Comparison of ENCODE assay signal across 24 mouse cellular contexts in genomic region chr6:39610207-39610606, GRCm38 (mm10). TPM values are rescaled to one million over a fixed set of nuclear protein-coding genes. Genes with fewer than 3 reads are reported as not detected.
DNase-seq lines count a peak whose midpoint lies in the region; ATAC-seq and TF ChIP-seq lines count a peak whose summit lies in the region.
"Had no signal": no experiment of that assay in that cellular context is flagged by ENCODE, and none has a peak within 500 bp of the region (broad histone marks: within the 10 kb centered on the region; RNA-seq: fewer than 3 reads in every experiment).

No protein-coding gene starts in this region.

- no peaks in the 10 kb centered on the region for H3K27me3 ChIP-seq in liver, postnatal 0 days (ENCODE audit: insufficient read depth, low read length)
- H3K27me3 ChIP-seq in liver, embryonic 12.5 days (replicated peaks), result no peaks in the 10 kb centered on the region
- H3K27me3 ChIP-seq: limb, embryonic 13.5 days; megakaryocyte, embryonic 14.5 days had no signal

- H3K36me3 ChIP-seq in liver, postnatal 0 days (replicated peaks; ENCODE audit: insufficient read depth, low read length), result peaks cover 15% of the 10 kb centered on the region
- peaks cover 31% of the 10 kb centered on the region for H3K36me3 ChIP-seq in liver, embryonic 12.5 days

- no peaks in the 10 kb centered on the region for H3K9me3 ChIP-seq in liver, postnatal 0 days (ENCODE audit: low read length)
- H3K9me3 ChIP-seq in liver, embryonic 12.5 days (replicated peaks), result no peaks in the 10 kb centered on the region
- H3K9me3 ChIP-seq: hindbrain, embryonic 10.5 days; limb, embryonic 13.5 days; megakaryocyte, embryonic 14.5 days had no signal

- peak; percentile 23; the same call in 1 of the 2 replicates for TF ChIP-seq CTCF in gastrocnemius, adult 2 months (IDR thresholded peaks at IDR 0.05)
- TF ChIP-seq CTCF in liver, postnatal 0 days (IDR thresholded peaks at IDR 0.05; ENCODE audit: low read depth), result peak; percentile 19; the same call in 1 of the 2 replicates

- no peak for TF ChIP-seq EP300 in liver, postnatal 0 days (IDR thresholded peaks at IDR 0.05; ENCODE audit: low read depth)

- no peaks in the 10 kb centered on the region; the same call in 1 of the 2 replicates for H3K4me1 ChIP-seq in liver, postnatal 0 days (ENCODE audit: insufficient read depth)
- H3K4me1 ChIP-seq in liver, embryonic 12.5 days, result no peaks in the 10 kb centered on the region
- H3K4me1 ChIP-seq: hindbrain, embryonic 10.5 days; limb, embryonic 13.5 days had no signal

- WGBS in liver, postnatal 0 days (ENCODE audit: insufficient replicate concordance), result 75% methylated on average over 2 of the region's 2 CpGs
- WGBS in liver, embryonic 12.5 days (ENCODE audit: insufficient replicate concordance), result 78% methylated on average over 2 of the region's 2 CpGs

- no peak for DNase-seq in gastrocnemius, adult 2 months
- DNase-seq in gastrocnemius, postnatal 10 days, result no peak
- DNase-seq in liver, postnatal 0 days, result no peak
- peak; percentile 43 for DNase-seq in 416B (ENCODE audit: low read depth)
- DNase-seq in induced T-regulatory cell, adult 2 months (ENCODE audit: low read depth), result peak; percentile 27
- DNase-seq in ovary, postnatal 36 days (ENCODE audit: low spot score), result no peak
- DNase-seq: adrenal gland, postnatal 10 days; cerebellum, adult 11 months; cerebellum, postnatal 14 days; gastrocnemius, postnatal 14 days; heart, adult 18-20 months; kidney, adult 9 months; lung, postnatal 14 days; thymus, postnatal 36 days had no signal

- no peak overlapping the region for H3K9ac ChIP-seq in liver, postnatal 0 days (replicated peaks)
- H3K9ac ChIP-seq in liver, embryonic 12.5 days, result no peak overlapping the region
- H3K9ac ChIP-seq: limb, embryonic 13.5 days; liver, embryonic 14.5 days had no signal

- H3K4me3 ChIP-seq in gastrocnemius, adult 2 months, result no peak overlapping the region
- H3K4me3 ChIP-seq in liver, postnatal 0 days (ENCODE audit: low read depth, low read length), result no peak overlapping the region
- H3K4me3 ChIP-seq in liver, embryonic 12.5 days, result no peak overlapping the region
- H3K4me3 ChIP-seq: hindbrain, embryonic 10.5 days; limb, embryonic 13.5 days; megakaryocyte, embryonic 14.5 days had no signal

- H3K27ac ChIP-seq in gastrocnemius, adult 2 months, result no peak overlapping the region
- no peak overlapping the region for H3K27ac ChIP-seq in liver, postnatal 0 days (ENCODE audit: low read depth)
- no peak overlapping the region for H3K27ac ChIP-seq in liver, embryonic 12.5 days
- H3K27ac ChIP-seq: hindbrain, embryonic 10.5 days; limb, embryonic 13.5 days; liver, embryonic 14.5 days had no signal

- H3K4me2 ChIP-seq in liver, postnatal 0 days (ENCODE audit: low read depth, low read length), result no peak overlapping the region
- no peak overlapping the region for H3K4me2 ChIP-seq in liver, embryonic 12.5 days
- H3K4me2 ChIP-seq: limb, embryonic 13.5 days had no signal

- intact Hi-C loops in gastrocnemius, adult 2 months (cut with DNase I), result no loop called here

- no peak for ATAC-seq in liver, postnatal 0 days
- ATAC-seq in liver, embryonic 12.5 days, result no peak
- ATAC-seq: inflammation-experienced regulatory T-cells, adult 6 months had no signal

RNA-seq across cellular contexts. Expression of gene Ndufb2, which starts 17.8 kb away (rescaled TPM):
- total RNA-seq in gastrocnemius, adult 2 months (2021), result 100 to 1,000 TPM; 378 to 498 TPM
- 100 to 1,000 TPM; 263 to 317 TPM for total RNA-seq in gastrocnemius, postnatal 10 days (2021)
- polyA plus RNA-seq in liver, postnatal 0 days (2015; fragmentation: Nextera tagmentation; extraction: Ambion mirVana), result 248 and 260 TPM in 2 replicates
- 252 and 269 TPM in 2 replicates for polyA plus RNA-seq in liver, embryonic 12.5 days (2016; fragmentation: Nextera tagmentation; extraction: Ambion mirVana)

RNA-seq across cellular contexts. Expression of gene Gm42420, which starts 24.7 kb away (rescaled TPM):
- total RNA-seq in gastrocnemius, adult 2 months (2021), result under 1 TPM in 1 of 2 experiments, not detected in 1; 0.66 TPM
- not detected for total RNA-seq in gastrocnemius, postnatal 10 days (2021)
- polyA plus RNA-seq in liver, postnatal 0 days (2015; fragmentation: Nextera tagmentation; extraction: Ambion mirVana), result 1.2 and 1.9 TPM in 2 replicates
- 0.89 and 1.5 TPM in 2 replicates for polyA plus RNA-seq in liver, embryonic 12.5 days (2016; fragmentation: Nextera tagmentation; extraction: Ambion mirVana)
- total RNA-seq: gastrocnemius, postnatal 14 days had no signal
- polyA plus RNA-seq: C2C12; embryonic facial prominence, embryonic 14.5 days; heart, embryonic 16.5 days; inflammation-experienced regulatory T-cells, adult 6 months; small intestine, adult 2 months had no signal

RNA-seq across cellular contexts. Expression of gene Adck2, which starts 36.5 kb away (rescaled TPM):
- 1 to 10 TPM; 5.3 to 6.2 TPM for total RNA-seq in gastrocnemius, adult 2 months (2021)
- total RNA-seq in gastrocnemius, postnatal 10 days (2021), result 10 to 100 TPM in 1 of 2 experiments, 1 to 10 TPM in 1; 6.2 to 12.5 TPM
- 15.8 and 17.1 TPM in 2 replicates for polyA plus RNA-seq in liver, postnatal 0 days (2015; fragmentation: Nextera tagmentation; extraction: Ambion mirVana)
- 11.9 and 13.1 TPM in 2 replicates for polyA plus RNA-seq in liver, embryonic 12.5 days (2016; fragmentation: Nextera tagmentation; extraction: Ambion mirVana)

RNA-seq across cellular contexts. Expression of gene Dennd2a, which starts 52.5 kb away (rescaled TPM):
- 1 to 10 TPM; 3.3 to 4.4 TPM for total RNA-seq in gastrocnemius, adult 2 months (2021)
- 10 to 100 TPM; 15.4 to 19.9 TPM for total RNA-seq in gastrocnemius, postnatal 10 days (2021)
- 1.6 TPM in 2 replicates for polyA plus RNA-seq in liver, postnatal 0 days (2015; fragmentation: Nextera tagmentation; extraction: Ambion mirVana)
- 4.6 and 5.0 TPM in 2 replicates for polyA plus RNA-seq in liver, embryonic 12.5 days (2016; fragmentation: Nextera tagmentation; extraction: Ambion mirVana)

Comparison
In these comparisons a context has a peak if more than half of its experiments do, and no peak if none do; other contexts are left out.
1. DNase-seq: peak in 416B (single experiment) and induced T-regulatory cell, adult 2 months (single experiment); none in gastrocnemius, adult 2 months (single experiment), gastrocnemius, postnatal 10 days (single experiment), liver, postnatal 0 days (single experiment) and ovary, postnatal 36 days (single experiment).